9 mouse cellular contexts compared by ENCODE assay signal in genomic region chr15:83678089-83678488, GRCm38 (mm10). TPM values are rescaled to one million over a fixed set of nuclear protein-coding genes. Genes with fewer than 3 reads are reported as not detected.
DNase-seq lines count a peak whose midpoint lies in the region; ATAC-seq and TF ChIP-seq lines count a peak whose summit lies in the region.
"Had no signal": no experiment of that assay in that cellular context is flagged by ENCODE, and none has a peak within 500 bp of the region (broad histone marks: within the 10 kb centered on the region; RNA-seq: fewer than 3 reads in every experiment).

No protein-coding gene starts in this region.

- peaks cover 79% of the 10 kb centered on the region for H3K4me1 ChIP-seq in forebrain, embryonic 10.5 days
- peaks cover 16% of the 10 kb centered on the region for H3K4me1 ChIP-seq in forebrain, embryonic 16.5 days (replicated peaks; ENCODE audit: control insufficient read depth, insufficient read depth, low read length)
- peaks cover 11% of the 10 kb centered on the region; the same call in 1 of the 2 replicates for H3K4me1 ChIP-seq in forebrain, postnatal 0 days (ENCODE audit: insufficient read depth)
- H3K4me1 ChIP-seq in midbrain, embryonic 11.5 days (ENCODE audit: control insufficient read depth, insufficient read depth, low read length): peaks cover 22% of the 10 kb centered on the region

- H3K27me3 ChIP-seq in forebrain, embryonic 10.5 days (ENCODE audit: poor library complexity, severe bottlenecking): peaks cover 81% of the 10 kb centered on the region
- no peaks in the 10 kb centered on the region for H3K27me3 ChIP-seq in forebrain, embryonic 16.5 days (replicated peaks; ENCODE audit: control insufficient read depth, insufficient read depth, low read length)
- H3K27me3 ChIP-seq in forebrain, postnatal 0 days (ENCODE audit: insufficient read depth, low read length): no peaks in the 10 kb centered on the region
- H3K27me3 ChIP-seq in midbrain, embryonic 11.5 days (ENCODE audit: control insufficient read depth, insufficient read depth, low read length): no peaks in the 10 kb centered on the region; the same call in 1 of the 2 replicates

- H3K9ac ChIP-seq in forebrain, embryonic 16.5 days (replicated peaks; ENCODE audit: low read depth, low read length): no peak overlapping the region
- no peak overlapping the region for H3K9ac ChIP-seq in forebrain, postnatal 0 days
- no peak overlapping the region for H3K9ac ChIP-seq in midbrain, embryonic 11.5 days (ENCODE audit: low read length)

- peak overlapping the region; percentile 81 for H3K27ac ChIP-seq in forebrain, embryonic 10.5 days
- no peak overlapping the region for H3K27ac ChIP-seq in forebrain, embryonic 16.5 days (ENCODE audit: low read length)
- H3K27ac ChIP-seq in forebrain, postnatal 0 days (ENCODE audit: low read depth, low read length): no peak overlapping the region
- H3K27ac ChIP-seq in midbrain, embryonic 11.5 days (ENCODE audit: low read depth, low read length): no peak overlapping the region

- H3K4me3 ChIP-seq in forebrain, embryonic 10.5 days: peak overlapping the region; percentile 29
- H3K4me3 ChIP-seq in forebrain, embryonic 16.5 days (replicated peaks; ENCODE audit: low read length): no peak overlapping the region
- no peak overlapping the region for H3K4me3 ChIP-seq in forebrain, postnatal 0 days (ENCODE audit: low read depth, low read length)
- H3K4me3 ChIP-seq in midbrain, embryonic 11.5 days (ENCODE audit: low read depth, low read length): no peak overlapping the region

- no peak for TF ChIP-seq CTCF in forebrain, postnatal 0 days (IDR thresholded peaks at IDR 0.05; ENCODE audit: low read depth)

- 2% methylated on average over 7 of the region's 7 CpGs for WGBS in forebrain, embryonic 10.5 days
- 8% methylated on average over 7 of the region's 7 CpGs for WGBS in forebrain, embryonic 16.5 days
- WGBS in forebrain, postnatal 0 days: 6% methylated on average over 7 of the region's 7 CpGs
- WGBS in midbrain, embryonic 11.5 days: 5% methylated on average over 7 of the region's 7 CpGs

- ATAC-seq in forebrain, embryonic 16.5 days: no peak
- 0 out of 2 replicates have a peak, but pooled peaks have one; percentile 14 for ATAC-seq in forebrain, postnatal 0 days
- ATAC-seq in midbrain, embryonic 11.5 days (ENCODE audit: low FRiP score): peak; percentile 57

- peak; percentile 53 for DNase-seq in forebrain, embryonic 10.5 days (ENCODE audit: extremely low spot score, low spot score)
- DNase-seq in adrenal gland, postnatal 14 days: peak; percentile 66
- peak; percentile 21 for DNase-seq in forebrain, postnatal 0 days
- DNase-seq in midbrain, embryonic 11.5 days (ENCODE audit: low spot score, missing footprints): no peak
- no peak for DNase-seq in left cerebral cortex, postnatal 36 days (ENCODE audit: low spot score in 2 of 2)
- no peak for DNase-seq in layer of hippocampus, adult 11-12 months (ENCODE audit: low spot score)
- DNase-seq in thymus, postnatal 14 days: no peak
- DNase-seq: cerebellum, adult 8-10 months had no signal

- H3K9me3 ChIP-seq in forebrain, embryonic 10.5 days: no peaks in the 10 kb centered on the region
- no peaks in the 10 kb centered on the region for H3K9me3 ChIP-seq in forebrain, embryonic 16.5 days (ENCODE audit: control insufficient read depth, low read length)
- H3K9me3 ChIP-seq in forebrain, postnatal 0 days (ENCODE audit: low read length): no peaks in the 10 kb centered on the region
- no peaks in the 10 kb centered on the region for H3K9me3 ChIP-seq in midbrain, embryonic 11.5 days (ENCODE audit: control insufficient read depth, low read length)

- H3K4me2 ChIP-seq in forebrain, embryonic 16.5 days (ENCODE audit: low read length): no peak overlapping the region
- no peak overlapping the region for H3K4me2 ChIP-seq in forebrain, postnatal 0 days (ENCODE audit: low read depth)
- no peak overlapping the region; the same call in 1 of the 2 replicates for H3K4me2 ChIP-seq in midbrain, embryonic 11.5 days

- H3K36me3 ChIP-seq in forebrain, embryonic 10.5 days (replicated peaks): peaks cover 41% of the 10 kb centered on the region
- H3K36me3 ChIP-seq in forebrain, embryonic 16.5 days (ENCODE audit: control insufficient read depth, insufficient read depth): no peaks in the 10 kb centered on the region
- no peaks in the 10 kb centered on the region for H3K36me3 ChIP-seq in forebrain, postnatal 0 days (ENCODE audit: insufficient read depth)
- no peaks in the 10 kb centered on the region for H3K36me3 ChIP-seq in midbrain, embryonic 11.5 days (ENCODE audit: control insufficient read depth, insufficient read depth, low read length)

- intact Hi-C loops in left cerebral cortex, postnatal 36 days (cut with DNase I): no loop called here

RNA-seq across cellular contexts. Expression of gene Scube1, which starts 46.7 kb away (rescaled TPM):
- 58.7 and 68.0 TPM in 2 replicates for polyA plus RNA-seq in forebrain, embryonic 10.5 days (2016; fragmentation: Nextera tagmentation; extraction: Ambion mirVana)
- 21.9 and 23.6 TPM in 2 replicates for polyA plus RNA-seq in forebrain, embryonic 16.5 days (2015; fragmentation: Nextera tagmentation; extraction: Ambion mirVana)
- total RNA-seq in adrenal gland, postnatal 14 days (2021): 5.9 and 6.6 TPM in 2 replicates
- 28.1 and 33.5 TPM in 2 replicates for total RNA-seq in forebrain, postnatal 0 days (2014; rRNA removed)
- polyA plus RNA-seq in forebrain, postnatal 0 days (2015; fragmentation: Nextera tagmentation; extraction: Ambion mirVana): 9.7 and 12.0 TPM in 2 replicates
- 27.8 and 31.4 TPM in 2 replicates for polyA plus RNA-seq in midbrain, embryonic 11.5 days (2014; fragmentation: Nextera tagmentation; extraction: Ambion mirVana)
- 10 to 100 TPM; 68.5 to 71.1 TPM for total RNA-seq in left cerebral cortex, postnatal 36 days (2021)

Comparison
In these comparisons a context has a peak if more than half of its experiments do, and no peak if none do; other contexts are left out.
1. DNase-seq: peak in forebrain, embryonic 10.5 days (single experiment), adrenal gland, postnatal 14 days (single experiment) and forebrain, postnatal 0 days (single experiment); none in midbrain, embryonic 11.5 days (single experiment), left cerebral cortex, postnatal 36 days (0 of 2), layer of hippocampus, adult 11-12 months (single experiment) and thymus, postnatal 14 days (single experiment).